Mouse (Mus musculus): ENCODE data around the gene Bahcc1.

- TF ChIP-seq POLR2A (IDR thresholded peaks at IDR 0.05; ENCODE audit: insufficient read depth, low read depth, low read length): no peak
- no peak for TF ChIP-seq CTCF (IDR thresholded peaks at IDR 0.05; ENCODE audit: insufficient read depth, low read depth, low read length)
Observed at GRCm38 (mm10) chr11:120248899-120249298, 16.2 kb downstream of the Bahcc1 start.
